Mouse (Mus musculus) intestine, embryonic 14.5 days (tissue): ENCODE measurements around the gene Rxra. TPM values are rescaled to one million over a fixed set of nuclear protein-coding genes. Genes with fewer than 3 reads are reported as not detected.

Experiments used
- ATAC-seq: fragments of 200-750 bp; cut with Nextera tagmentation; replicated peaks from 2 replicates; pipeline ENCODE4 v1.8.0; 2017; ENCODE audit warnings: low read depth, moderate number of reproducible peaks, moderate TSS enrichment, moderate library complexity; ENCODE audit not compliant: low FRiP score, low TSS enrichment
- DNase-seq: peaks from one replicate; pipeline ENCODE4 v3.0.0-alpha.2; 2018; ENCODE audit warnings: low spot score
- H3K27ac ChIP-seq: fragments of 300-500 bp; sonication (generic); 2 replicates; pipeline ENCODE4 v1.5.1; 2014; ENCODE audit warnings: low read depth, mild to moderate bottlenecking, control low read depth
- H3K27me3 ChIP-seq: fragments of 300-500 bp; sonication (generic); replicated peaks from 2 replicates; pipeline ENCODE4 v1.6.1; 2014; ENCODE audit warnings: low read length, control low read depth; ENCODE audit not compliant: control insufficient read depth, insufficient read depth
- H3K36me3 ChIP-seq: fragments of 300-500 bp; sonication (generic); 2 replicates; pipeline ENCODE4 v1.6.1; 2014; ENCODE audit warnings: low read length, control low read depth; ENCODE audit not compliant: control insufficient read depth, insufficient read depth
- H3K4me1 ChIP-seq: fragments of 300-500 bp; sonication (generic); replicated peaks from 2 replicates; pipeline ENCODE4 v1.6.1; 2014; ENCODE audit warnings: low read length, control low read depth, mixed read lengths; ENCODE audit not compliant: control insufficient read depth, insufficient read depth
- H3K4me2 ChIP-seq: fragments of 300-500 bp; sonication (generic); 2 replicates; pipeline ENCODE4 v1.6.1; 2014; ENCODE audit warnings: low read length
- H3K4me3 ChIP-seq: fragments of 300-500 bp; sonication (generic); 2 replicates; pipeline ENCODE4 v1.5.1; 2014; ENCODE audit warnings: low read depth, low read length, control low read depth, mixed read lengths
- H3K9ac ChIP-seq: fragments of 300-500 bp; sonication (generic); 2 replicates; pipeline ENCODE4 v1.6.1; 2014; ENCODE audit warnings: mild to moderate bottlenecking, low read length
- H3K9me3 ChIP-seq: fragments of 300-500 bp; sonication (generic); 2 replicates; pipeline ENCODE4 v1.6.1; 2016; ENCODE audit warnings: low read length, control low read depth; ENCODE audit not compliant: control insufficient read depth
- WGBS: fragments of 180-500 bp; shearing (Covaris S2); extraction: QIAGEN DNeasy Blood & Tissue Kit; methylation state at CpG from one replicate; pipeline ENCODE4 v1.1.7; 2014; 5-methylcytosine and 5-hydroxymethylcytosine counted together
- polyA plus RNA-seq: library from polyadenylated mRNA; unstranded; fragments of >200 nt; fragmentation: Nextera tagmentation; extraction: Ambion mirVana; gene quantifications from 2 replicates; pipeline ENCODE4 v1.2.1, GENCODE M21; 2014

The Rxra gene
- polyA plus RNA-seq, 1 experiment from 2014 or later, result 8.3 TPM

DNA sequence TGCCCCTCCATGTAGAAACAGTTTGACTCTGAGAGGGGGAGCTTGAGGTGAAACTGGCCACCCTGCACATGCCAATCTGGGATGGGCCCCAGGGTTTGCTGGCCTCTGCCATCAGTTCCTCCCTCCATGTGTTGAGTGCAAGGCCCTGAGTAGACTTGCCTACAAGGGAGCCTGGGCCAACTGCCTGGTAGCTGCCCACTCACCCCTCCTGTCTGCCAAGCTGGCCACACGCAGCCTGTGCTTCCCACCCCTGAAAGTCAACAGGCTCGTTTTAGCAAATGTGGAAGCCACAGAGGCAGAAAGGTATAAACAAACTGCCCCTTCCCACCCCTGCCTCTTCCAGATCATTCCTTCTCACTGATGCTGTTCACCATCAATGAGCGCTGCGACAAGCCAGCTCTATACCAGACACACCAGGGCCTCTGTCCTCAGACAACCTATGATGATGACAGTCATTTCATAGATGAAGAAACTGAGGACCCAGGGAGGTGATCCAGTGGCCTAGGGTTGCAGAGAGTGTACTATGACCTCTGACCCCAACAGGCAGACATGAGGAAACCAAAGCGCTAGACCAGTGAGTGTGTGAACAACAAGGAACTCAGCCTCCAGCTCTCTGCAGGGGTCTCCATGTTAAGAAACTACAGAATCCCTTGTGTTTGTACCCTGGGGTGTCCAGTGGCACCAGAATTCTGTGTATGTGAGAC lies 36.5 kb upstream of the Rxra start:
- no peak overlapping the region for H3K27ac ChIP-seq
- no peak overlapping the region for H3K4me2 ChIP-seq
- H3K9me3 ChIP-seq, result no peaks in the 10 kb centered on the region
- H3K4me1 ChIP-seq, result peaks cover 9% of the 10 kb centered on the region; the same call in 1 of the 2 replicates
- H3K4me3 ChIP-seq, result no peak overlapping the region
- ATAC-seq, result no peak
- no peak overlapping the region for H3K9ac ChIP-seq
- WGBS, result 72% methylated on average over 5 of the region's 5 CpGs
- no peaks in the 10 kb centered on the region for H3K36me3 ChIP-seq
- DNase-seq, result no peak
- H3K27me3 ChIP-seq, result no peaks in the 10 kb centered on the region

DNA sequence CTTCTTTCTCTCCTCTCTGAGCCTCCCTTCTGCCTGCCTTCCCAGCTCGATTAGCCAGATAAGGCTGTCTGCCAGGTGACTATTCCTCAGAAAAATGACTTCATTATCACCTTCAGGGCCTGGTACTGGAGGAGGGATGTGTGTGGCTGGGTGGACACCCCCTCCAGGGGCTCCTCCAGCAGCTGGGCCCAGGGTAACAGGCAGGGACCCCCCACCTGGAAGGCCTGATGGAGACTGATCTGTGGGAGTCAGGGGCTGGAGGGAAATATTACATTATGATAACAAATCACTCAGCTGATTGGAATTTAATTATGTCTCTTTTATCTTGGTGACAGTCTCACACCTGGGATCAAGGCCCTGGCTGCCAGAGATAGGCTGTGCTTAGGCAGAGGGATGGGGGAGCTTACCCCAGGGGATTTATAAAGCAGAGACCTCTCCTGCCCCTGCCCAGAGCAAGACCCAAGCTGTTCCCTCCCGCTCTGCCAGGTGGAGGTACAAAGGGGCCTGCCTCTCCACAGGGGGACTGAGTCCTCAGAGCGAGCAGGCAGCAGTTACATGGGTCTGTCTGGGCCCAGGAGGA lies 35.2 kb upstream of the Rxra start:
- Histone ChIP-seq H3K4me2 (no peak overlapping the region), H3K27me3 (no peaks in the 10 kb centered on the region), H3K9ac (no peak overlapping the region), H3K36me3 (no peaks in the 10 kb centered on the region), H3K4me1 (peaks cover 16% of the 10 kb centered on the region; the same call in 1 of the 2 replicates), H3K4me3 (no peak overlapping the region), H3K9me3 (no peaks in the 10 kb centered on the region), H3K27ac (no peak overlapping the region; the same call in 1 of the 2 replicates)
- 36% methylated on average over 3 of the region's 3 CpGs for WGBS
- ATAC-seq (no peak), DNase-seq (no peak)

DNA sequence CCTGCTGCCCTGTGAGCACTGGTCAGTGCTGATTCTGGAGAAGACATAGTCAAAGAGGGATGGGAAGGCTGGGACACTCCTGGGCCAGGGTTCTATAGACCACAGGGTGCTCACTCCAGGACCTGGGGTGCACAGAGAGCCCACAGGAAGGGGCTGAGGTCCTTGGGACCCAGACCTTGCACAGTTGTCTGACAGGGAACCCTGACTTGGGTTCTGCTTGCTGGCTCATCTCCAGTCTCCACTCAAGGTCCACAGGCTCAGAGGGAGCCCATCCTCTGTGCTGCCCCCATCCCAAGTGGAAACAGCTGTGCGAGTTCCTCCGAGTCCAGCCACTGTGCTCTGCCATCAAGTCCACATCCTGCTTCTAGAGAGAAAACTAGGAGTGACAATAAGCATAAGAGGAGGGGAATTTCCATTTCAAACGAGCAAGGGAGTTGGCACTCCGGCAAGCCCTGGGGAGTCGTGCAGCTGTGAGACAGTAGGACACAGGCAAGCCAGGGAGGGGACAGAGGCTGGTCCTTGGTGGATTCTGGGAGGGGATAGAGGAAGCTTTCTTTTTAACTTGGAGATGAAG lies 31.6 kb upstream of the Rxra start:
- Histone ChIP-seq H3K27me3 (no peaks in the 10 kb centered on the region), H3K4me3 (no peak overlapping the region), H3K9me3 (no peaks in the 10 kb centered on the region), H3K36me3 (no peaks in the 10 kb centered on the region), H3K4me2 (no peak overlapping the region), H3K4me1 (peaks cover 20% of the 10 kb centered on the region), H3K9ac (no peak overlapping the region), H3K27ac (peak overlapping the region; percentile 47)
- DNase-seq, result no peak
- 30% methylated on average over 5 of the region's 5 CpGs for WGBS
- no peak for ATAC-seq

DNA sequence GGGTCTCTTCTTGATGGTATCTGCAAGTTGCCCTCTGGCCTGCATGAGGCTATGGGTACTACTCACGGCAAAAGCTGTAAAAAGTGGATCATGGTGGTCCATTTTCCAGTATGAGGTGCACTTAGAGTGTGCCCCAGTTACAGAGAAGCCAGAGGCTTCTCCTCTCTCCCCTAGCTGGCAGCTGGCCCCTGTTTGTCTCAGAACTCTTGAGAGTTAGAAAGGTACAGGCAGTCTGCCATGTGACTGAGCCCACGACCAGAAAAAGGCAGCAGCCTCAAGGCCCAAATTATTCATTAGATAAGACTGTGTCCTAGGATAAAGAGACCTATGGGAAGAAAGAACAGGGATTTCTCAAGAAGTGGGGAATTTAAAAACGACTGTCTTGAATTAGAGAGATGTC lies 30.8 kb upstream of the Rxra start:
- WGBS, result 48% methylated on average over 3 of the region's 3 CpGs
- H3K9ac ChIP-seq, result no peak overlapping the region

DNA sequence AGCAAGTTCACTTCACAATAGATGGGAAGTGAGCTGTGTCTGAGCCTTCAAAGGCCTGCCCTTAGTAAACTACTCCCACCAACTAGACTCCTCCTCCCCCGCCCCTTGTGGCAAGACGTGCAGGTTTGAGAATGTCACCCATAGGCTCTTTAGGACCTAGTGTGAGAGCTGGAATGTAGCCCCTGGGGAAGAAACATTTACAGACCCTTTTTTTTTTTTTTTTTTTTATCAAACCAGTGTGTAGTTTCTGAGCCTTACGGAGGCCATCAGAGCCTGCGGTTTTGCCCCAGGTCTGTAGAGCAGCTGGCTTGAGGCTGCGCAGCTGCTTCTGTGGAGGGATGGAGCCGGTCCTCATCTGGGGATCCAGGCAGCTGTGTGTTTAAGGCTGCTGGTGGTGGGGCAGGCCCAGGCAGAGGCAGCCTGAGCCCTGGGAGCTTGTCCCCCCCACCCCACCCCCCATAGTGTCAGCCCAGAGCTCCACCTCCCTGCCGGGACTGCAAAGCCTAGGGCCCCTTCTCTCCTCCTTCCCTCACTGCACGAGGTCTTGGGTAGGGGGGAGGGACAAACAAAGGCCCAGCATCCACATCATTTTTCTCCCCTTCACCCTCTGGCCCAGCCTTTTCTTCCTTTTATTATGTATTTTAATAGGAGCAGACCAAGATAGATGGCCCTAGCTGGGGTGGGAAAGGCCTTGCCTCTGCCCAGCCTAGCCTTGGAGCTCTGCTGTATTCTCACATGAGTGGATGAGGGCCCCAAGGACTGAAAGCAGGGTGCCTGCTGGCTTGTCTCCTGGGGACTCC lies 26.2 kb upstream of the Rxra start:
- peak; percentile 77 for ATAC-seq
- 30% methylated on average over 8 of the region's 8 CpGs for WGBS
- H3K4me3 ChIP-seq, result no peak overlapping the region
- DNase-seq, result peak; percentile 62
- H3K27me3 ChIP-seq, result no peaks in the 10 kb centered on the region
- H3K4me1 ChIP-seq, result peaks cover 23% of the 10 kb centered on the region
- no peak overlapping the region for H3K4me2 ChIP-seq
- peak overlapping the region; percentile 11; the same call in 1 of the 2 replicates for H3K9ac ChIP-seq
- H3K27ac ChIP-seq, result peak overlapping the region; percentile 81
- H3K9me3 ChIP-seq, result no peaks in the 10 kb centered on the region
- H3K36me3 ChIP-seq, result no peaks in the 10 kb centered on the region

More for the DNA sequence above, 30.8 kb upstream of the Rxra start:
- no peaks in the 10 kb centered on the region for H3K27me3 ChIP-seq
- H3K27ac ChIP-seq, result peak overlapping the region; percentile 47; the same call in 1 of the 2 replicates
- no peaks in the 10 kb centered on the region for H3K9me3 ChIP-seq
- no peaks in the 10 kb centered on the region for H3K36me3 ChIP-seq
- ATAC-seq (no peak), DNase-seq (no peak)
- peaks cover 28% of the 10 kb centered on the region for H3K4me1 ChIP-seq
- no peak overlapping the region for H3K4me2 ChIP-seq
- no peak overlapping the region for H3K4me3 ChIP-seq

DNA sequence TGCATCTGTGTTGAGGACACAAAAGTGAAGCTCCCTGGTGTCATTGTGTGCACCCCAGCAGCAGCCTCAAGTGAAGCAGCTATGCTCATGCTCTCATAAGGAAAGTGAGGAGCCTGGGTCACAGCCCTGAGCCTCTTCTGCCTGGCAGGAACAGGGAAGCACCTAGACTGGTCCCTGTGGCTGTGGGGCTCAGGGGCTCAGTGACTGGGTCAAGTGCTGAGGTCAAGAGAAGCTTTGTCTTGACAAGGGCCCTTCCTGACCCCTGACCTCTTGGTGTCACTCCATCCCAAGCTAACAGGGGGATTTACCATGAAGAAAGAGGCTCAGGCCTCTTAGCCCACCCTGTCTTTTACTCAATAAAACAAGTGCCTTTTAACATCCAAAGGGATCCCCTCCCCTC lies 25.2 kb upstream of the Rxra start:
- no peak for DNase-seq
- H3K36me3 ChIP-seq, result no peaks in the 10 kb centered on the region
- no peak overlapping the region for H3K4me3 ChIP-seq
- no peaks in the 10 kb centered on the region for H3K9me3 ChIP-seq
- H3K4me2 ChIP-seq, result no peak overlapping the region
- peaks cover 19% of the 10 kb centered on the region for H3K4me1 ChIP-seq
- H3K27ac ChIP-seq, result peak overlapping the region; percentile 81; the same call in 1 of the 2 replicates
- no peak overlapping the region for H3K9ac ChIP-seq
- H3K27me3 ChIP-seq, result no peaks in the 10 kb centered on the region
- ATAC-seq, result no peak

DNA sequence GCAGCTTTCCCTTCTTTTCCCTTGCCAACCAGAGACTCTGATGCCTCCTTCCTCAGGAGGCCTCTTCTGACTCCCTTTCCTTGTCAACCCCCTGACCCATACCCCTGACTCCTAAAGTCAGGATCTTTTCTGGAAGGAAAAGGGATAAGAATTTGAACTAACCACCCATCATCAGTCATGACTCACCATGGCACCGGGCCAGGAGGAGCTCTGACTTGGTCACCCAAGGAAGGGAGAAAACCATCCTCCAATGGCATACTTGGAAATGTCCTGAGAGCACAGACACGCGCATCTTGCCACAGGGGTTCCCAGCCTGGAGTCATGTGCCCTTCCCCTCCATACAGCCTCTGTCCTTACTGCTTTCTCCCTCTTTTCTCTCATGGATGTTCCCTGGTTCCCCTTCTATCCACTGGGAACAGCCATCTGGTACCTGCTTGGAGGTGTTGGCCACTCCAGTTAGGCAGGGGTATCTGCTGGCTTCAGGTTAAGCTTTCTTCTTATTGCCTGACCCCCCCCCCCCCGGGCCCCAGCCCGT lies 22.7 kb upstream of the Rxra start:
- ATAC-seq, result no peak
- H3K36me3 ChIP-seq, result no peaks in the 10 kb centered on the region
- peaks cover 19% of the 10 kb centered on the region for H3K4me1 ChIP-seq
- no peak overlapping the region for H3K4me2 ChIP-seq
- DNase-seq, result no peak
- H3K9ac ChIP-seq, result no peak overlapping the region
- no peak overlapping the region for H3K4me3 ChIP-seq
- H3K27me3 ChIP-seq, result no peaks in the 10 kb centered on the region
- WGBS, result 71% methylated on average over 5 of the region's 5 CpGs
- H3K27ac ChIP-seq, result no peak overlapping the region
- no peaks in the 10 kb centered on the region for H3K9me3 ChIP-seq
